Mouse (Mus musculus): ENCODE measurements around the gene Gcn1l1.

Gcn1l1 gene

GRCm38 (mm10) chr5:115603561-115603960 lies 38.5 kb downstream of the Gcn1l1 start:
- in situ Hi-C loops (cut with MboI, MseI), result no loop called here

- in situ Hi-C loops (cut with MboI, MseI), result loop anchor here in 1 of 2 experiments (5.0 to 10.0 kb wide), 2 partner anchors 34 to 1077 kb away; no protein-coding TSS in a partner anchor
Measured at GRCm38 (mm10) chr5:115611566-115611965, 46.5 kb downstream of the Gcn1l1 start.

- in situ Hi-C loops (cut with MboI, MseI), result loop anchor here in 1 of 2 experiments (5.0 to 10.0 kb wide), 2 partner anchors 36 to 1079 kb away; no protein-coding TSS in a partner anchor
Measured at GRCm38 (mm10) chr5:115613332-115613731, 48.3 kb downstream of the Gcn1l1 start.

- in situ Hi-C loops (cut with MboI, MseI), result loop anchor here in 1 of 2 experiments (5.0 to 10.0 kb wide), 2 partner anchors 38 to 1080 kb away; no protein-coding TSS in a partner anchor
Measured at GRCm38 (mm10) chr5:115614948-115615347, 49.9 kb downstream of the Gcn1l1 start.

- in situ Hi-C loops (cut with MboI, MseI), result loop anchor here (5.0 to 10.0 kb wide), 3 partner anchors 115 to 1085 kb away; partner anchors contain the start of genes Pxn (in 1 of the 2) and Sppl3 (in 1 of the 2)
Measured at GRCm38 (mm10) chr5:115619690-115620089, 54.6 kb downstream of the Gcn1l1 start.

- in situ Hi-C loops (cut with MboI, MseI), result loop anchor here (5.0 to 10.0 kb wide), 2 partner anchors 118 to 610 kb away; partner anchors contain the start of genes Pxn (in 1 of the 2) and Sppl3 (in 1 of the 2)
Measured at GRCm38 (mm10) chr5:115622686-115623085, 57.6 kb downstream of the Gcn1l1 start.

- in situ Hi-C loops (cut with MboI, MseI), result loop anchor here (5.0 to 10.0 kb wide), 2 partner anchors 119 to 612 kb away; partner anchors contain the start of genes Pxn (in 1 of the 2) and Sppl3 (in 1 of the 2)
Measured at GRCm38 (mm10) chr5:115623694-115624440, 58.8 kb downstream of the Gcn1l1 start.

- in situ Hi-C loops (cut with MboI, MseI), result loop anchor here in 1 of 2 experiments (10.0 kb wide), 1 partner anchor 122 kb away; the partner anchor contains the start of gene Pxn
Measured at GRCm38 (mm10) chr5:115626237-115626886, 61.3 kb downstream of the Gcn1l1 start.

- in situ Hi-C loops (cut with MboI, MseI), result loop anchor here in 1 of 2 experiments (10.0 kb wide), 1 partner anchor 123 kb away; the partner anchor contains the start of gene Pxn
Measured at GRCm38 (mm10) chr5:115628083-115628482, 63.0 kb downstream of the Gcn1l1 start.

GRCm38 (mm10) chr5:115629672-115630071 lies 64.6 kb downstream of the Gcn1l1 start:
- in situ Hi-C loops (cut with MboI, MseI), result loop anchor here in 1 of 2 experiments (10.0 kb wide), 1 partner anchor 125 kb away; the partner anchor contains the start of gene Pxn

- in situ Hi-C loops (cut with MboI, MseI), result no loop called here
Measured at GRCm38 (mm10) chr5:115630291-115630690, 65.2 kb downstream of the Gcn1l1 start.

- in situ Hi-C loops (cut with MboI, MseI), result no loop called here
Measured at GRCm38 (mm10) chr5:115631505-115632357, 66.7 kb downstream of the Gcn1l1 start, which contains the start of gene Rab35. Gene Rab35 (plus strand): TSS chr5:115631908.

- in situ Hi-C loops (cut with MboI, MseI), result no loop called here
Measured at GRCm38 (mm10) chr5:115632358-115632714, 67.3 kb downstream of the Gcn1l1 start.

- in situ Hi-C loops (cut with MboI, MseI), result no loop called here
Measured at GRCm38 (mm10) chr5:115633060-115633459, 68.0 kb downstream of the Gcn1l1 start.

- in situ Hi-C loops (cut with MboI, MseI), result no loop called here
Measured at GRCm38 (mm10) chr5:115634046-115634445, 69.0 kb downstream of the Gcn1l1 start.

- in situ Hi-C loops (cut with MboI, MseI), result loop anchor here (5.0 kb wide), 3 partner anchors 87 to 207 kb away; partner anchors contain the start of gene Bicdl1 (in 1 of the 2)
Measured at GRCm38 (mm10) chr5:115635536-115635935, 70.5 kb downstream of the Gcn1l1 start.

- in situ Hi-C loops (cut with MboI, MseI), result no loop called here
Measured at GRCm38 (mm10) chr5:115644192-115644591, 79.1 kb downstream of the Gcn1l1 start.

GRCm38 (mm10) chr5:115648876-115649275 lies 83.8 kb downstream of the Gcn1l1 start:
- in situ Hi-C loops (cut with MboI, MseI), result no loop called here

- in situ Hi-C loops (cut with MboI, MseI), result loop anchor here in 1 of 2 experiments (5.0 kb wide), 1 partner anchor 98 kb away; no protein-coding TSS in a partner anchor
Measured at GRCm38 (mm10) chr5:115649699-115650098, 84.6 kb downstream of the Gcn1l1 start.

GRCm38 (mm10) chr5:115650885-115651284 lies 85.8 kb downstream of the Gcn1l1 start:
- in situ Hi-C loops (cut with MboI, MseI), result loop anchor here in 1 of 2 experiments (5.0 kb wide), 1 partner anchor 96 kb away; no protein-coding TSS in a partner anchor
